Mouse (Mus musculus): ENCODE measurements around the gene Ip6k1.

The Ip6k1 gene

DNA sequence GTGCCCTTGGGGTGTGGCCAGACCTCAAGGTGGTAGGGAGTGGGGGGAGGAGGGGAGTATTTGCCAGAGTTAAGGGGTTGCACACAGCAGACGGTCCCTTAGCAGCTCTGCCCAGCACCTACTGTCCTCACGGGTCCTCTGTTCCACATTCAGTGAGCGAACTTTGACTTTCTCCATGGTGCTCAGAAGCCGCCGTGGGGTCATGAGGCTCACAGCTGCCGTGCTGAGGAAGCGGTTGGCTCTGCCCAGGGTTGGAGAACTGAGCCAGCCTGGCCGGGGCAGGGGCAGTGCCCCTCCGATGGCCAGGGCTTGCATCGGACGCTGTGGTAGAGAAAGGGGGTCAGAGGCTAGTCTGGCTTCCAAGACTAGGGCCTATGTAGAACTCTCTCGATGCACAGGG lies 61.1 kb downstream of the Ip6k1 start:
- no peak for DNase-seq

- peak; percentile 67 for DNase-seq
These were observed 63.2 kb downstream of the Ip6k1 start for GRCm38 (mm10) chr9:108065491-108066011.

- DNase-seq, result no peak
These were observed 64.9 kb downstream of the Ip6k1 start for GRCm38 (mm10) chr9:108067199-108067598.

GRCm38 (mm10) chr9:108067900-108068299 lies 65.6 kb downstream of the Ip6k1 start:
- DNase-seq, result peak; percentile 82

DNA sequence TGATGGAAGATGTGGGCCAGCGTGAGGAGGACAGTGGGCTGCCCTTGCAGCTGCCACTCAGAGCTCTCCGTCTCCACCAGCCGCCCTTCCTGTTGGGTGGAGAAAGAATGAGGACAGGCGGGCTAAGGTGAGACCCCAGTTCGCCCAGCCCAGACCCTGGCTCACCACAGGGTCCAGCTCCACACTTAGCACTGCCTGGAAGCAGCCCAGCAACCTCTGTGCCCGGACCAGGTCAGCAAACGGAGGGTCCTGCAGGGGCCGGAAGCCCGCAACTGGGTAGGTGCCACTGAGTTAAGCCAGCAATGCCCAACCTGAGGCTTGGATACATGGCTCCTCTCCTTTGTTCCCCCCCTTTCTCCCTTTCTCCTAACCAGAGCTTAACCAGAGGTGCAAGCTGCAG lies 66.7 kb downstream of the Ip6k1 start:
- DNase-seq, result no peak

DNA sequence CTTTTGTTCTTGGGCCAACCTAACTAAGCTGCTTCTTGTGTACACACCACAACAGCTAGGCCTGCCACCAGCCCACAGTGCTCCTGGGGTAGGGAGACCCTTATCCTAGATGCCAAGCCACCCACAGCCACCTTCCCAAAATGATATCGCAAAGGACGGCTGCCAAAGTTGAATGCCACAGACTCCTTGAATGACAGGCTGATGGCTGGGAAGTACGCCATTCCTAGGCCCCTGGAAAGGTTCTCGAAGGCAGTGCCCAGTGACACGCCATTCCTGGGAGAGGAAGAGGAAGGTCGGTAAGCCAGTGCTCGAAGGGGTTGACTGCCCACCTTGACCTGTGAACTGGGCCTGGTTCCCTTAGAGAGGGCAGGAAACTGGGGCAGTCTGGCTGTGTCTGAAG lies 67.2 kb downstream of the Ip6k1 start:
- DNase-seq, result no peak

DNA sequence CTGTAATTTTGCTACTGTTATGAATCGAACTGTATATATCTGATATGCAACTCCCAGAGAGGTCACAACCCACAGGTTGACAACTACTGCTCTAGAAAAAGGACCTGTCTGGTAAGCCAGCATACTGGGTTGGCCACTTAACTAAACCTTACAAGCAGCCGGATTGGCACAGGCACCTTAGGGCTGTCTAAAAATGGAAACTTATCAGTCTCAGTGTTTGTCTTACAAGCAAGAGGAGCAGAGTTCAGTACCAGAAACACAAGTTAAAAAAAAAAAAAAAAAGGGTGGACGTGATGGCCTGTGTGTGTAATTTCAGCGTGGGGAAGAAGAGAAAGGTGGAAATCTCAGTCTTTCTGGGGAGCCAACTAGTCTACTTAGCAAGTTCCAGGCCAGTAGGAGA lies 69.5 kb downstream of the Ip6k1 start:
- no peak for DNase-seq

GRCm38 (mm10) chr9:108072481-108072924 lies 70.2 kb downstream of the Ip6k1 start:
- no peak for DNase-seq

GRCm38 (mm10) chr9:108073141-108073930 lies 71.0 kb downstream of the Ip6k1 start:
- no peak for DNase-seq

- DNase-seq, result no peak
These were observed 77.9 kb downstream of the Ip6k1 start, which contains the start of gene Mst1 for GRCm38 (mm10) chr9:108080168-108080567. Gene Mst1 (plus strand): TSS chr9:108080436.

DNA sequence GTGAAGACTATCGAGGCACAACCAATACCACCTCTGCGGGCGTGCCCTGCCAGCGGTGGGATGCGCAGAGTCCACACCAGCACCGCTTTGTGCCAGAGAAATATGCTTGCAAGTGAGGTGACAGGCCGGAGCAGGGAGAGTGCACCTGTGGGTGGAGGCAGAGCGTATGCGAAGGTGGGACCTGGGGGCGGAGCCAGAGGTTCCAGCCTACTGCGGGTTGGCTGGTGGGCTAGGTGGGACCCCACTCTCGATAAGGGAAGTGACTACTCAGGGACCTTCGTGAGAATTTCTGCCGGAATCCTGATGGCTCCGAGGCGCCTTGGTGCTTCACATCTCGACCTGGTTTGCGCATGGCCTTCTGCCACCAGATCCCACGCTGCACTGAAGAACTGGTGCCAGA lies 80.2 kb downstream of the Ip6k1 start:
- DNase-seq, result no peak

GRCm38 (mm10) chr9:108082988-108083431 lies 80.7 kb downstream of the Ip6k1 start, which contains the start of gene Rnf123:
Gene Rnf123 (minus strand): TSS chr9:108083346.
- no peak for DNase-seq

GRCm38 (mm10) chr9:108083561-108083960 lies 81.3 kb downstream of the Ip6k1 start:
- no peak for DNase-seq

- DNase-seq, result no peak
These were observed 83.0 kb downstream of the Ip6k1 start for GRCm38 (mm10) chr9:108085261-108085660.

GRCm38 (mm10) chr9:108090611-108091120 lies 88.4 kb downstream of the Ip6k1 start:
- DNase-seq, result no peak

DNA sequence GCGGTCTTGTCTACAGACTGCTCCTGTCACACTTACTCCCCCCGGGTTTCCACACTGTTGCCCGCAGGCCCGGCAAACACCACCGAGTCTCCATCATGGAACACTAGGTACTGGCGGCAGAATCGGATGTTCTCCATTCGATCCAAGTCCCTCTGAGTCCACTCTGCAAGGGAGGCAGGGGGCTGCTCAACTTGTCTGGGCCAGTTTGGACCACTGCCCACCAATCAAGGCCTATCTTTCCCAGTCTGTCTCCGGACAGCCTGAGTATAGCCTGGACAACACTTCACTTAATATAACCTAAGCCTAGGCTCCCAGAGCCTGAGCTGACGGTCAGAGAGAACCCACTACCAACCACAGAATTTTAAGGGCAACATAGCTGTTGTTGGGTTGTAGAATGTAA lies 91.3 kb downstream of the Ip6k1 start:
- DNase-seq, result no peak

DNA sequence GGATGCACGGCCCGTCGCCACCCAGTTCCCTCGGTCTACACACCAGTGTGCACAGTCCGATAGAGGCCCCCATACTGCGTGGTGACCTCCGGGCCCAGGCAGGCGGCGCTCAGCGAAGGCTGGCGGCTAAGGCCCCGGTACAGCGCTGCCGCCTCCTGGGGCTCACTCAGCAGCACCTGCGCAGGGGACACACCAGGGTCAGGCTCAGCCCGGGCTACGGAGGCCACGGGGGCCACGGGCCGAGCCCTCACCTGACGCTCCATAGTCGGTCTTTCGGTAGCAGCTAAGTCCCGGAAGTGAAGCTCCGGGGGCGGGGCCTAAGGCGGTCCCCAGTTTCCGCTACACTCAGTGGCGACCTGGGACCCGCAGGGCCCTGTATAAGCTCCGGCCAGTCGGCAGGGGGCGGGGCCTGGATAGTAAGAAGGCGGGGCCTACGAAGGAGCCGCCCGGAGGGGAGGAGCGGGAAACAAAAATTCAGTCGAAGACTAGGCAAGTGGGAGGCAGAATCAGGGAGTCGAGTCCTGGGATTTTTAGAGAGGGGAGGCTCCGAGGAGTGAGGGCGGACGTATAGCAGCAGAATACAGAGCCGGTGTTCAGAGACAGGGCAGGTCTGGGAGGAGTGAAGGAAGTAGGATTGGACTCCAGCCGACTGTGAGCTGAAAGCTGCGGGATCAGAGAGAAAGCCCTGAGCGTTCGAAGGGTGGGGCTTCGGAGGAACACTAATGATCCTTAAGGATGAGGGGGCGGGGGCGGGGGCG lies 92.1 kb downstream of the Ip6k1 start, which contains the start of gene Apeh:
TSS of gene Apeh (minus strand) at position 423 of the 758 bp plus-strand sequence.
- DNase-seq, result peak; percentile 97

GRCm38 (mm10) chr9:108094998-108095411 lies 92.7 kb downstream of the Ip6k1 start:
- peak; percentile 44 for DNase-seq

- peak; percentile 66 for DNase-seq
These were observed 93.2 kb downstream of the Ip6k1 start for GRCm38 (mm10) chr9:108095518-108095917.

- no peak for DNase-seq
These were observed 93.8 kb downstream of the Ip6k1 start for GRCm38 (mm10) chr9:108095949-108096712.
